Mouse (Mus musculus) WW6 (cell line): Measurements from ENCODE around the gene Atp13a3.
"Not testable (repeated sequence)": the region's sequence is repeated elsewhere in the genome, so short reads cannot be mapped to it uniquely, and the experiment has no call there.

Source experiments
- DNase-seq: peaks from one replicate; pipeline ENCODE4 v3.0.0-alpha.2; 2013; ENCODE audit warnings: low read depth, low spot score

The Atp13a3 gene

DNA sequence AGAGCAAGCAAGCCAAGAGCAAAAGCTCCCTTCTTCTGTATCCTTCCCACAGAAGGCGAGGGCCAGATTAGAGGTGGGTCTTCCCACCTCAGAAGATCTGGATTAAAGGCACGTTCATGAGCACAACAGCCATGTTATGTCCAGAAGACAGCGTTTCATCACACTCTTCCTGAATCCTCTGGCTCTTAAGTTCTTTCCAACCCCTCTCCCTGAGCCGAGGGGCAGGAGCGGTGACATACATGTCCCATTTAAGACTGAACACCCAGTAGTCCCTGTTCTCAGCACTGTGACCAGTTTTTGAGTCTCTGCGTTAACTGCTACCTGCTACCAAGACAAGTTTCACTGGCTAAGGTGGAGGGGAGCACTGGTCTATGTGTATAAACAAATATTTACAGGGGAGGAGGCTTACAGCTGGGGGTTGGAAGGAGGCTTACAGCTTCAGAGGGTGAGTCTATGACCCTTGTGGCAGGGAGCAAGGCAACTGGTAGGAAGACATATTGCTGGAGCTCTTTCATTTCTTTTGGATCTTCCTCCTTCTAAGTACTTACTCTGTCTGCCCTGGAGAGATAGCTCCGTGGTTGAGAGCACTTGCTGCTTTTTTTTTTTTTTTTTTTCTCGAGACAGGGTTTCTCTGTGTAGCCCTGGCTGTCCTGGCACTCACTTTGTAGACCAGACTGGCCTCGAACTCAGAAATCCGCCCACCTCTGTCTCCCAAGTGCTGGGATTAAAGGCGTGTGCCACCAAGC, at the start of gene Atp13a3:
Atp13a3 (minus strand) TSS at position 51 of the 746 bp plus-strand sequence.
- DNase-seq = no peak

GRCm38 (mm10) chr16:30453213-30453975, 47.6 kb upstream of the Atp13a3 start:
- no peak for DNase-seq

DNA sequence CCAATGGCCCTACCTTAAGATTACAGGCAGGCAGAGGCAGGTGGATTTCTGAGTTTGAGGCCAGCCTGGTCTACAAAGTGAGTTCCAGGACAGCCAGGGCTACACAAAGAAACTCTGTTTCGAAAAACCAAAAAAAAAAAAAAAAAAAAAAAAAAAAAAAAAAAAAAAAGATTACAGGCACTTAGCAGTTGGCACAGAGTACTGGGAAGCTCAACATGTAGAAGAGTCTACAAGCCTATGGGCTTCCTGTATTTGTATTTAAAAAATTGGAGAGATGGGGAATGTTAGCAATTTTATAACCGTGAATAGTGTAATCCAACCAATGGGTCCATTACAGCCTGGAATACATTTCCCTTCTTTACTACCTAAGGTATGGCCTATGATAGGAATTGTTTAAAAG, 45.4 kb upstream of the Atp13a3 start:
- DNase-seq = not testable (repeated sequence)

DNA sequence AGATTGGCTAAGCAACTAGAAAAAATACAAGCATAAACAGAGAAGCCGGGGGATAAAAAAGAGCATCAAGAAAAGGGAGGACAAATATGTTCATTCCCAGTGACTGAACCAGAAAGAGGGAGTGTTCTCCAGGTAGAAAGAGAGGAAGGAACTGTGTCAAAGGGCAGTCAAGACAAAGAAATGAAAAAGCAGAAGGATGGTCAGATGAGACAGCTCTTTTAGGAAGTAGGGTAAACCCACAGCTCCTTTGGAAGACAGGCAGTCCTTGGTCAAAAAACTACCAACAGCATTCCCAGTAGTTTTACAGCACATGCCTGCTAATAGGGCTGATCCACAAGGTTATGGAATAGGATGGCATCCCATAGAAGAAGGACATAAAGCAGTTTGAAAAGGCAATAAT, 43.2 kb upstream of the Atp13a3 start:
- DNase-seq = no peak

DNA sequence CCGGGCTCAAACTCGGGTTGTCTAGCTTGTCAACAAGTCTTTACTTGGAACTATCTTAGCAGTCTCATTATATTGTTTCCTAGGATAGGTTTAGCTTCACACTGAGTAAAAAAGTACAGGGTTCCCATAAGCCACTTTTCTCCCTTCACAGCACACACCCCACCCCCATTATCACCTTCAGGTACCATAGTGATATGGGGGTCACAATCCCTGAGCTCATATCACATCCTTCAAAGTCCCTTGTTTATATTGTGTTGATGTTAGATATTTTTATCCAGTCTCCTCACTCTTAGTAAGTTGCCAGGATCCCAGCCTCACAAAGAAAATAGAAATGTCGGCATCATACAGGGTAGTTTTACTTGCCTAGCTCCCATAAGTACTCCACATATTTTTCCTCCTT, 42.4 kb upstream of the Atp13a3 start:
- DNase-seq = no peak

GRCm38 (mm10) chr16:30447642-30448041, 41.9 kb upstream of the Atp13a3 start:
- DNase-seq = no peak

DNA sequence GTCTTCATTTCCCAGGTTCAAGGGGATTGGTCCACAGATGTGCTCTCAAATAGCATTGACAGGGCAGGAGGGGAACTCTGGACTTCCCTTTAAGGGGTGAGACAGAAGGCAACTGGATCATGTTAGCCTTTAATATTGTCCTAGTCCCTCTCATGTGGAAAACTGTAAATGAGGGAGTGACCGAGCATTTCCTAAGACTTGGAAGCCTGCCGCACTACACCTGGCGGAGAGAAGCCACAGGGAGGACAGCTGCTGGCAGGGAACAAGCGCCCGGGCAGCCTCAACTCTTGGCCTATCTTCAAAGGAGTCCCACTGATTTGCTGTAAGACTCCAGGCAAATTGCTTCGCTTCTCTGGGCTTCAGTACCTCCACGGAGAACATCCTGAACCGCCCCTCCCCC, 37.6 kb upstream of the Atp13a3 start:
- DNase-seq = no peak

- no peak for DNase-seq
Observed at GRCm38 (mm10) chr16:30442451-30442850, 36.7 kb upstream of the Atp13a3 start.

DNA sequence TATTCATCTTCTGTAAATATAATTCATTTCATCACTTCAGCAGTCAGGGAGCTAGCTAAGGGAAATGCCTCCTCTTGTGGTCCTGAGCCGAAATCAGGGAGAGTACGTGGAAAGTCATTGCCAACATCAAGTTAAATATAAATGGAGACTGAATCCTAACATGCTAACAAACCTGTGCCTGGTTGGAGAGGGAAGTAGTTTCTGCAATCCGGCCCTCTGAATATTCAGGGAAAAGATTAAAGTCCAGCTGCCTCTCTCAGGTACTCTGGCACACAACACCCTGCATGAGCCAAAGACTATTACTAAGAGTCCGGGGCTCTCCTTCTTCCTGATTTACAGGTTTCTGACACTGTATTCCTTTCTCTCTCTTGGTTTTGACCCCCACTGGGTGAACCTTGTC, 35.6 kb upstream of the Atp13a3 start:
- DNase-seq = no peak

DNA sequence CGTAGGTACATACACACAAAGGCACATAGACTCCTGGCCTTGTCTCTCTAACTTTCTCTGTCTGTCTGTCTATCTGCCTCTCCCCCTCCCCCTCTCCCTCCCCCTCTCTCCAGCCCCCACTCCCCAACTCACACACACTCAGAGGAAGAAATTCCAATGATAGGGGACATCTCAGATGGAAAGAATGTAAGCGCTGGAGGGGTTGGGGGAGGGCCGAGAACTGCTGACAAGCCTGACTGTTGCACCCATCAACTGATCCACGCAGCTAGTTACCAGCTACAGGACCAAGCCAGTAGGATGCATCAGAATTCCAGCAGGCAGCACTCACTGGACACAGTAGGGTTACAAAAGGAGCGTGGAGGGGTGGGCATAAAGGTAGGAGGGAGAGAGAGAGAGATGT, 34.1 kb upstream of the Atp13a3 start:
- no peak for DNase-seq

DNA sequence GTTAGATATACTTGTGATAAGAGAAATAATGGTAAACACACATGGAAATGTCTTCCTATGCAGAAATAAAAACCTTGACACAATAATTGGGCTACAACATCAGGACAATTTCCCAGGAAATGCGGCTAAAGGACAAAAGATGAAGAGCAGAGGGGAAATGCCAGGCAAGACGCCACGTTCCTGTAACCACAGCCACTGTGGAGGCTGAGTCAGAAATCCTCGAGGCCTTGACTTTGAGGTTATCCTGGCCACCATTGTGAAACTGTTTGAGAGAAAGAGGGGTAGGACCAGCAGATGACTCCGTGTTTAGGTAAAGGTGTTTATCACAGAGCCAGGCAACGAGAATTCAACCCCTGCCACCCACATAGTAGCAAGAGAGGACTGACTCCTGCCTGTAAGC, 33.6 kb upstream of the Atp13a3 start:
- no peak for DNase-seq

GRCm38 (mm10) chr16:30436276-30436675, 30.5 kb upstream of the Atp13a3 start:
- DNase-seq = no peak

DNA sequence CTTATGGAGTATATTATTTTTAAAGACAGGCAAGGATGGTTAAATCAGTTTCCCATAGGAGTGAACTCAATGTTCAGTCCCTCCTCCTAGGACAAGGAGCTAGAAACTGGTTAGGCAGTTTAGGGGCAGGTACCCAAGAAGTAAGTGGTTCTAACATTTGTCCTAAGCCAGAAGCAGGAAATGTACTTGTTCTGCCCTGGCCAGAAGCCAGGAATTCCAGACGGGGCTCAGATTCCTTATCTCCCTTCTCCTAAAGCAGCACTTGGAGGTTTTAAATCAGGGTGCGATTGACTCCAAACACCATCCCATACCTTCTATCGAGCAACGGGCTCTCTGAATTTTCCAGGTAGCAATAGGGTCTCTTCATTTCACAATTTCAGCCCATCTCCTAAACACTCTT, 29.6 kb upstream of the Atp13a3 start:
- DNase-seq = no peak

DNA sequence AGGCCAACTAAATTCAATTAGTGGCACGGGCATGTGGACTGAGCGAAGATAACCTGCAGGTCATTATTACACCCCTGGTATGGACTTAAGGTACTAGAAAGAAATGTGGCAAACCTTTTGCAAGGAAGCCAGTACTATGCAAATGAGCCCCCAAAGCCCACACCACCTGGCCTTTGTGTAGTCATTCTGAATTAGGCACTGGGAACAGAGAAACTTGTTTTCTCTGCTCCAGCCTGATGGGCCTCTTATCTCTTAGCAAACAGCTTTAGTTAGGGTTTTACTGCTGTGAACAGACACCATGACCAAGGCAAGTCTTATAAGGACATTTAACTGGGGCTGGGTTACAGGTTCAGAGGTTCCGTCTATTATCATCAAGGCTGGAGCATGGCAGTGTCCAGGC, 27.4 kb upstream of the Atp13a3 start:
- DNase-seq = no peak

GRCm38 (mm10) chr16:30432111-30432510, 26.3 kb upstream of the Atp13a3 start:
- DNase-seq = no peak

- DNase-seq = no peak
Observed at GRCm38 (mm10) chr16:30430512-30431088, 24.8 kb upstream of the Atp13a3 start.

DNA sequence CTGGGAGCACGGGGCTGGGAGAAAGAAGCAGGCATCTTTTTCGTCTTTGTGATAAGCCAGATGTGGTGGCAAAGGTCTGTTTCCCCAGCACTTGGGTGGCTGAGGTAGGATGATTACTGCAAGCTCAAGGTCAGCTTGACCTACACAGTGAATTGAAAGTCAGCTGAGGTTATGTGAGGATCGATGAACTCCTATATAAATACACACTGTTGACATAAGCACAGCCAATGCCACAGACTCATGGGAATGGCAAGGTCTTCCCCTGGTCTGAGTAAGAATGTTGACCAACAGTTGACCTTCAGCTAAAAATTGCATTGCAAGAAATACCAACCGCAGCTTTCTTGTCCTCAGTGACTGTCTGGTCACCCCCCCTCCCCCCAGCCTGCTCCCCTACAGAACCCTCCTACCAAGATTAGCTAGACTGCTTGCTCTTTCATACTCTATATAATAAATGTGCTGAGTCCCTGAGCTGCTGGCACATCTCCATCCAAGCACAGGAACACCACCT, 23.0 kb upstream of the Atp13a3 start:
- no peak for DNase-seq

GRCm38 (mm10) chr16:30427466-30427865, 21.7 kb upstream of the Atp13a3 start:
- no peak for DNase-seq

- no peak for DNase-seq
Observed at GRCm38 (mm10) chr16:30427003-30427402, 21.2 kb upstream of the Atp13a3 start.

DNA sequence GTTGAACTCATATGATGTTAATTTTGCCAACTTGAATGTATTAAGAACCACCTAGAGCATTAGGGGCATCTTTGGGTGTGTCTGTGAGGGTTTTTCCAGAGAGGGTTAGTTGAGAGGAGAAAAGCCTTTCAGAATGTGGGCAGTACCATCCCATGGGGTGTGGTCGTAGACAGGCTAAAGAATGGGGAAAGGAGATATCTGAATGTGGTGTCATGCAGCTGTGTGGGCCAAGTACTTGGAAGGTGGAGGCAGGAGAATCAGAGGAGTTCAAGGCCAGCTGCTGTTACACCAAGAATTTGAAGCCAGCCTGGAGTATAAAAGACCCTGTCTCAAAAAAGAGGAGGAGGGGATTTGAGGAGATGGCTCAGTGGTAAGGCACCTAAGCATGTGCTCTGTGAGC, 20.2 kb upstream of the Atp13a3 start:
- DNase-seq = no peak

GRCm38 (mm10) chr16:30424053-30424452, 18.3 kb upstream of the Atp13a3 start:
- no peak for DNase-seq

DNA sequence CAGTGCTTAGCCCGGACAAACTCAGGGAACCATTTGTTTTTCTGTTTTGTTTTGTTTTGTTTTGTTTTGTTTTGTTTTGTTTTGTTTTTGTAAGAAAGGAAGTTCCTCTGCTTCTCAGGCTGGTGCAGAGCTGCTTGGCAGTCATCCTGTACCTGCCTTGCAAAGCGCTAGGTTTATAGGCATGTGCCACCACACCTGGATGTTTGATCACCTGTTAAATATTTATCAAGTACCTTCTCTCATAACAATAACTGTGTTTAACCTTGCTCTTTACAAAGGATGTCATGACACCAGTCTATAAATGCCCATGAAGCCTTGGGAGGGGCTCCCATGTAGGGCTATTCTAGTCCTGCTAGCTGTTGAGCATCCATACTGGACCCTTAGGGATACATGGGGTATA, 10.9 kb upstream of the Atp13a3 start:
- no peak for DNase-seq

DNA sequence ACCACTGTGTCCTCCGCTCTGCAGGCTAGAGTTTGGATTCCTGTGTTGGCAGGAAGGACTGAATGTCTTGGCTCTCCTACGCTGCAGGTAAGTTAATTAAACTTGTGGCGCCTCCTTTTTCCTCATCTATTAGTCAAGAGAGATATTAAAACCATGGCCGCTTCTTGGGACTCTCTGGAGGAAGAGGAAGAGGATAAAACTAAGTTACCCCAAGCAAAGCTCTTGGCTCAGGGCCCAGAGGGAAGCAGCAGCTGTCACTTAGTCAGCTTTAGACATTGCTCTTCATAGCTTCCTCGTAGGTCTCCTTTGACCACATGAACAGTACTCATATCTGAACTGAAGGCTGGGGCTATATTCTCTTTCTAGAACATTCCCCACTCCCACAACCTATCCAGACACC, 10.5 kb upstream of the Atp13a3 start:
- no peak for DNase-seq
